Mouse (Mus musculus): ENCODE results near the gene Slc39a3. TPM values are rescaled to one million over a fixed set of nuclear protein-coding genes. Genes with fewer than 3 reads are reported as not detected.

Gene Slc39a3
- polyA plus RNA-seq (2014; fragmentation: Illumina TruSeq; extraction: RNeasy Lipid Tissue Mini Kit (QIAGEN cat#74804); ENCODE audit: low replicate concordance): 0.19 TPM

GRCm38 (mm10) chr10:81036988-81037580, at the start of gene Slc39a3:
Gene Slc39a3, minus strand, starts transcription at chr10:81037426.

DNA sequence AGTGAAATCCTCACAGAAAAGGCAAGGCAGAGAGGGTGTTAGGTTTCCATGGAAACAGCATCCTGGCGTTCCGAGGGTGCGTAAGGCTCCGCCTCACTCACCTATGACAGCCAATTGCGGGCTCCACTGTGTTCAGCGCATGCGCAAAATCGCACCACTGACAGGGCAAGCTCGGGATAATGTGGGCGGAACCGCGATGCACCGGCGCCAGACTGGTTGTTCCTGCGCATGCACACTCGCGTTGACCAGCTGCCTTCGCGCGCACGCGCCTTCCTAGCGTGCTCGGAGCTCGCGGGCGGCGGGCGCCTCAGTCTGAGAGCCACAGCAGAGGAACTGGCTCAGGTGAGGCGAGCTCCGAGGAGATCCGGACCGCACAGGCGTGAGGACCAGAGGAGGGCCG, 32.6 kb upstream of the Slc39a3 start, which contains the start of gene Thop1:
TSS of gene Thop1 (plus strand) at position 200 of the 400 bp plus-strand sequence.

GRCm38 (mm10) chr10:81059603-81060543, 22.6 kb upstream of the Slc39a3 start, which contains the start of gene Sgta:
Gene Sgta, minus strand, starts transcription at chr10:81060181.

DNA sequence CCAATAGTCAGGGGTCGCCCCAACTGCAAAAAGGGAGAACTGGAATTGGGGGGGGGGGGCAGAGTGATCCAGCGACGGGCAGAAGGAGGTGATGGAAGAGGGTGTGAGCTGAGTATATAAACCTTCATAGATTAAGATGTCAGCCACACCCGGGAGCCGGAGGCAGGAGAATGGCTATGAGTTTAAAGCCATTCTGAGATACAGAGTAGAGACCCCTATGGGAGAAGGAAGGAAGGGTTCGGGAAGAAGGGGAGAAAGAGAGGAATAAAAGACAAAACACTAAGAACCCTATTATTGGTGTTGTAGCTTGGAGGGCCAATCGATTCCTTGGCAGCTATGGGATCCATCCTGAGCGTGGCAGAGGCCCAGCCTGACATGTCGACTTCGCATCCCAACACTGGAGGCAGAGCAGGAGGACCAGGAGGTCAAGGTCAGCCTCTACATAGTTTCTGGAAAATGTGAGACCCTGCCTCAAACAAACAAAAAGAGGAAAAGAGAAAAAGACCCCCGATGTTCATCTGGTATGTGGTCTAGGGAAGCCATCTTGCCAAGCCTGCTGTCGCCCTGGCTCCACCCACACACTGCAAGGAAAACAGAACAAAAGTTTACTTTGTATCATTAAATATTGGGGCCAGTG, 11.5 kb downstream of the Slc39a3 start, which contains the start of gene Diras1:
TSS of gene Diras1 (minus strand) at position 24 of the 637 bp plus-strand sequence.

GRCm38 (mm10) chr10:81014393-81015384, 22.5 kb downstream of the Slc39a3 start, which contains the start of gene Gng7:
Gene Gng7, minus strand, starts transcription at chr10:81014945.

Other genes with a start within 250 kb of the Slc39a3 start
- gene Sf3a2, start 239.2 kb downstream of the Slc39a3 start, polyA plus RNA-seq (2014; fragmentation: Illumina TruSeq; extraction: RNeasy Lipid Tissue Mini Kit (QIAGEN cat#74804); ENCODE audit: low replicate concordance): 1.9 TPM
- gene Plekhj1, start 238.8 kb downstream of the Slc39a3 start, polyA plus RNA-seq (2014; fragmentation: Illumina TruSeq; extraction: RNeasy Lipid Tissue Mini Kit (QIAGEN cat#74804); ENCODE audit: low replicate concordance): not detected
- gene Amh, start 232.2 kb downstream of the Slc39a3 start, polyA plus RNA-seq (2014; fragmentation: Illumina TruSeq; extraction: RNeasy Lipid Tissue Mini Kit (QIAGEN cat#74804); ENCODE audit: low replicate concordance): not detected
- not detected for gene Jsrp1, start 223.9 kb downstream of the Slc39a3 start, polyA plus RNA-seq (2014; fragmentation: Illumina TruSeq; extraction: RNeasy Lipid Tissue Mini Kit (QIAGEN cat#74804); ENCODE audit: low replicate concordance)
- 174 TPM for gene Oaz1, start 210.8 kb downstream of the Slc39a3 start, polyA plus RNA-seq (2014; fragmentation: Illumina TruSeq; extraction: RNeasy Lipid Tissue Mini Kit (QIAGEN cat#74804); ENCODE audit: low replicate concordance)
- gene Lingo3, start 193.4 kb downstream of the Slc39a3 start, polyA plus RNA-seq (2014; fragmentation: Illumina TruSeq; extraction: RNeasy Lipid Tissue Mini Kit (QIAGEN cat#74804); ENCODE audit: low replicate concordance): not detected
- not detected for gene Lsm7, start 182.2 kb downstream of the Slc39a3 start, polyA plus RNA-seq (2014; fragmentation: Illumina TruSeq; extraction: RNeasy Lipid Tissue Mini Kit (QIAGEN cat#74804); ENCODE audit: low replicate concordance)
- gene Sppl2b, start 182.2 kb downstream of the Slc39a3 start, polyA plus RNA-seq (2014; fragmentation: Illumina TruSeq; extraction: RNeasy Lipid Tissue Mini Kit (QIAGEN cat#74804); ENCODE audit: low replicate concordance): 0.11 TPM
- gene Tmprss9, start 165.6 kb downstream of the Slc39a3 start, polyA plus RNA-seq (2014; fragmentation: Illumina TruSeq; extraction: RNeasy Lipid Tissue Mini Kit (QIAGEN cat#74804); ENCODE audit: low replicate concordance): not detected
- not detected for gene Timm13, start 136.5 kb downstream of the Slc39a3 start, polyA plus RNA-seq (2014; fragmentation: Illumina TruSeq; extraction: RNeasy Lipid Tissue Mini Kit (QIAGEN cat#74804); ENCODE audit: low replicate concordance)
- 0.45 TPM for gene Lmnb2, start 119.2 kb downstream of the Slc39a3 start, polyA plus RNA-seq (2014; fragmentation: Illumina TruSeq; extraction: RNeasy Lipid Tissue Mini Kit (QIAGEN cat#74804); ENCODE audit: low replicate concordance)
- 9.7 TPM for gene Gadd45b, start 107.4 kb downstream of the Slc39a3 start, polyA plus RNA-seq (2014; fragmentation: Illumina TruSeq; extraction: RNeasy Lipid Tissue Mini Kit (QIAGEN cat#74804); ENCODE audit: low replicate concordance)
- not detected for gene Gng7, start 22.5 kb downstream of the Slc39a3 start, polyA plus RNA-seq (2014; fragmentation: Illumina TruSeq; extraction: RNeasy Lipid Tissue Mini Kit (QIAGEN cat#74804); ENCODE audit: low replicate concordance)
- 0.15 TPM for gene Diras1, start 11.8 kb downstream of the Slc39a3 start, polyA plus RNA-seq (2014; fragmentation: Illumina TruSeq; extraction: RNeasy Lipid Tissue Mini Kit (QIAGEN cat#74804); ENCODE audit: low replicate concordance)
- gene Sgta, start 22.8 kb upstream of the Slc39a3 start, polyA plus RNA-seq (2014; fragmentation: Illumina TruSeq; extraction: RNeasy Lipid Tissue Mini Kit (QIAGEN cat#74804); ENCODE audit: low replicate concordance): 0.41 TPM
- not detected for gene Thop1, start 32.6 kb upstream of the Slc39a3 start, polyA plus RNA-seq (2014; fragmentation: Illumina TruSeq; extraction: RNeasy Lipid Tissue Mini Kit (QIAGEN cat#74804); ENCODE audit: low replicate concordance)
- 29.5 TPM for gene Creb3l3, start 61.4 kb upstream of the Slc39a3 start, polyA plus RNA-seq (2014; fragmentation: Illumina TruSeq; extraction: RNeasy Lipid Tissue Mini Kit (QIAGEN cat#74804); ENCODE audit: low replicate concordance)
- gene Map2k2, start 68.5 kb upstream of the Slc39a3 start, polyA plus RNA-seq (2014; fragmentation: Illumina TruSeq; extraction: RNeasy Lipid Tissue Mini Kit (QIAGEN cat#74804); ENCODE audit: low replicate concordance): 4.5 TPM
- gene Zbtb7a, start 97.8 kb upstream of the Slc39a3 start, polyA plus RNA-seq (2014; fragmentation: Illumina TruSeq; extraction: RNeasy Lipid Tissue Mini Kit (QIAGEN cat#74804); ENCODE audit: low replicate concordance): 19.8 TPM
- gene Pias4, start 130.5 kb upstream of the Slc39a3 start, polyA plus RNA-seq (2014; fragmentation: Illumina TruSeq; extraction: RNeasy Lipid Tissue Mini Kit (QIAGEN cat#74804); ENCODE audit: low replicate concordance): not detected
- 3.2 TPM for gene Eef2, start 139.2 kb upstream of the Slc39a3 start, polyA plus RNA-seq (2014; fragmentation: Illumina TruSeq; extraction: RNeasy Lipid Tissue Mini Kit (QIAGEN cat#74804); ENCODE audit: low replicate concordance)
- gene Dapk3, start 145.6 kb upstream of the Slc39a3 start, polyA plus RNA-seq (2014; fragmentation: Illumina TruSeq; extraction: RNeasy Lipid Tissue Mini Kit (QIAGEN cat#74804); ENCODE audit: low replicate concordance): not detected
- not detected for gene 4930442H23Rik, start 146.4 kb upstream of the Slc39a3 start, polyA plus RNA-seq (2014; fragmentation: Illumina TruSeq; extraction: RNeasy Lipid Tissue Mini Kit (QIAGEN cat#74804); ENCODE audit: low replicate concordance)
- not detected for gene Nmrk2, start 164.6 kb upstream of the Slc39a3 start, polyA plus RNA-seq (2014; fragmentation: Illumina TruSeq; extraction: RNeasy Lipid Tissue Mini Kit (QIAGEN cat#74804); ENCODE audit: low replicate concordance)
- gene Atcay, start 193.4 kb upstream of the Slc39a3 start, polyA plus RNA-seq (2014; fragmentation: Illumina TruSeq; extraction: RNeasy Lipid Tissue Mini Kit (QIAGEN cat#74804); ENCODE audit: low replicate concordance): not detected
- 0.41 TPM for gene Zfr2, start 195.7 kb upstream of the Slc39a3 start, polyA plus RNA-seq (2014; fragmentation: Illumina TruSeq; extraction: RNeasy Lipid Tissue Mini Kit (QIAGEN cat#74804); ENCODE audit: low replicate concordance)
- gene Matk, start 215.5 kb upstream of the Slc39a3 start, polyA plus RNA-seq (2014; fragmentation: Illumina TruSeq; extraction: RNeasy Lipid Tissue Mini Kit (QIAGEN cat#74804); ENCODE audit: low replicate concordance): not detected
- 0.89 TPM for gene Mrpl54, start 229.5 kb upstream of the Slc39a3 start, polyA plus RNA-seq (2014; fragmentation: Illumina TruSeq; extraction: RNeasy Lipid Tissue Mini Kit (QIAGEN cat#74804); ENCODE audit: low replicate concordance)
- not detected for gene Apba3, start 229.5 kb upstream of the Slc39a3 start, polyA plus RNA-seq (2014; fragmentation: Illumina TruSeq; extraction: RNeasy Lipid Tissue Mini Kit (QIAGEN cat#74804); ENCODE audit: low replicate concordance)

Data from small intestine, adult 10 weeks (tissue).